Mouse (Mus musculus) adrenal gland, adult (tissue): ENCODE data around the gene D330045A20Rik.
"Not testable (repeated sequence)": the region's sequence is repeated elsewhere in the genome, so short reads cannot be mapped to it uniquely, and the experiment has no call there.

Experiments
- DNase-seq, 2 experiments: peaks; one replicate each; pipeline ENCODE4 v3.0.0; 2022 to 2023; ENCODE audit warnings: low spot score in 1 of 2; ENCODE audit not compliant: inconsistent age in 2 of 2

The D330045A20Rik gene

GRCm38 (mm10) chrX:139570054-139570453 lies 89.9 kb downstream of the D330045A20Rik start:
- no peak for DNase-seq

DNA sequence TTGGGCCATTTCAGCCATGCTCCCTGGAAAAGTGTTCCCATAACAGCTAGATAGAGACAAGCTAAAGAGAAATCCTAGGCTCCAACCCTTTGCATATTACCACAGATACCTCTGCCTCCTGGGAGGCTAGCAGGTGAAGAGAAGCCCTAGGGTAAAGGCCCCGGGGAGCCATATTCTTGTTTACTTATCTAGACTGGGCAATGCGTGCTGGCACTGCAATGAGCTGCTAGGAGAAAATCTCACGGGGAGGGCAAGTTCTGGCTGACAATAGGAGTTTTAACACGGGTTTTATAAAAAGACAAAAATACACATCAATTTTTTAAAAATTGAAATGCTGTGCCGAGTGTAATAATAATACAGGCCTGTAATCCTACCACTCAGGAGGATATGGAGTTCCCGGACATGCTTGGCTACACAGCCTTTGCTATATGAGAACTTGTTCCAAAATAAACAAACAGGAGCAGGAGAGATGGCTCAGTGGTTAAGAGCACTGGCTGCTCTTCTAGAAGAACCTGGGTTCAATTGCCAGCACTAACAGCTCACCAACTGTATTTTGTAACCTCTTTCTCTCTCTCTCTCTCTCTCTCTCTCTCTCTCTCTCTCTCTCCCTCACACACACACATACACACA lies 98.6 kb downstream of the D330045A20Rik start:
- DNase-seq, result no peak

DNA sequence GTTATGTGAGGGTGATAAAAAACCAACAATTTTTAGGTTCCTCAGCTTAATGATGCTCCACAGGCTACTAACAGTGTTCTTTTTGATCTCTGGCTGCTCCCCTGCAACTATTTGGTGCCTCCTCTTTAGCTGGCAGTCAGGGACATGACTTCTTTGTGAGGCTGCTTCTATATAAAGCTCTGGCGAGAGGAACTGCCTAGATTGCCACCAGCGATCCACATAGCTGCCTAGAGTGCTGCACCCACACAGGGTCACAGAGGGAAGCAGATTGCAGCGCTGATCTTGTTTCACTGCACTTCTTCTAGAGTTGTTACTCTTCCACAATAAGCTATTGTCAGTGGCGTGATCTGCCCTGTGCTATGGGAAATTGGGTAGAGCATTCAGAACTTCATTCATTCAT lies 103.4 kb downstream of the D330045A20Rik start:
- no peak for DNase-seq

- not testable (repeated sequence) for DNase-seq
These were observed 106.5 kb downstream of the D330045A20Rik start for GRCm38 (mm10) chrX:139586676-139587075.

- DNase-seq, result no peak
These were observed 116.2 kb downstream of the D330045A20Rik start for GRCm38 (mm10) chrX:139596404-139596803.
